Comparison of ENCODE assay signal across 14 mouse cellular contexts in genomic region chr5:147915038-147915566, GRCm38 (mm10). TPM values are rescaled to one million over a fixed set of nuclear protein-coding genes. Genes with fewer than 3 reads are reported as not detected.
DNase-seq lines count a peak whose midpoint lies in the region; ATAC-seq and TF ChIP-seq lines count a peak whose summit lies in the region.
"Had no signal": no experiment of that assay in that cellular context is flagged by ENCODE, and none has a peak within 500 bp of the region (broad histone marks: within the 10 kb centered on the region; RNA-seq: fewer than 3 reads in every experiment).

No protein-coding gene starts in this region.

- TF ChIP-seq POLR2A in CH12.LX (IDR thresholded peaks at IDR 0.05; ENCODE audit: low read depth, low read length): no peak

- TF ChIP-seq RAD21 in CH12.LX (IDR thresholded peaks at IDR 0.05; ENCODE audit: low read depth, low read length): peak; percentile 31

- H3K79me2 ChIP-seq in CH12.LX (replicated peaks; ENCODE audit: control insufficient read depth, extremely low read depth, insufficient read depth, poor library complexity, severe bottlenecking): no peaks in the 10 kb centered on the region

- 43% methylated on average over 6 of the region's 6 CpGs for WGBS in heart, embryonic 15.5 days
- 46% methylated on average over 6 of the region's 6 CpGs for WGBS in lung, embryonic 16.5 days

- no peaks in the 10 kb centered on the region for H3K36me3 ChIP-seq in heart, embryonic 15.5 days
- no peaks in the 10 kb centered on the region for H3K36me3 ChIP-seq in CH12.LX (replicated peaks in 1 of 2; ENCODE audit: control insufficient read depth in 1 of 2, insufficient read depth in 1 of 2, low read length in 1 of 2)
- H3K36me3 ChIP-seq in lung, embryonic 16.5 days (ENCODE audit: control insufficient read depth, insufficient read depth, low read length): no peaks in the 10 kb centered on the region
- H3K36me3 ChIP-seq: limb, embryonic 12.5 days; midbrain, embryonic 15.5 days had no signal

- no peak overlapping the region for H3K4me2 ChIP-seq in heart, embryonic 15.5 days
- no peak overlapping the region for H3K4me2 ChIP-seq in CH12.LX (ENCODE audit: insufficient read depth, low read depth, poor library complexity, severe bottlenecking)
- no peak overlapping the region for H3K4me2 ChIP-seq in lung, embryonic 16.5 days (ENCODE audit: low read depth, low read length)
- H3K4me2 ChIP-seq: limb, embryonic 12.5 days; midbrain, embryonic 15.5 days had no signal

- no peak overlapping the region for H3K4me3 ChIP-seq in heart, embryonic 15.5 days
- no peak overlapping the region for H3K4me3 ChIP-seq in CH12.LX (replicated peaks in 1 of 3; ENCODE audit: low read depth in 2 of 3, low read length in 2 of 3, poor library complexity in 1 of 3)
- H3K4me3 ChIP-seq in lung, embryonic 16.5 days (ENCODE audit: low read length): no peak overlapping the region
- H3K4me3 ChIP-seq: limb, embryonic 12.5 days; midbrain, embryonic 15.5 days had no signal

- in situ Hi-C loops in CH12.LX (cut with MboI; ENCODE audit: low pct_ligation_motif_present, low pct_unique_long_range_greater_than_20kb, low sequenced_read_pairs): no loop called here

- peak in 1 of 2 experiments; percentile 30; a peak in 2 of 4 replicates for TF ChIP-seq CTCF in CH12.LX (conservative IDR thresholded peaks at IDR 0.05 in 1 of 2, IDR thresholded peaks at IDR 0.05 in 1 of 2; ENCODE audit: low read depth in 2 of 2, low read length in 2 of 2)

- dilution Hi-C loops in CH12.LX (cut with MboI; ENCODE audit: extremely low pct_ligation_motif_present, extremely low pct_unique_long_range_greater_than_20kb, low sequenced_read_pairs): no loop called here

- no peaks in the 10 kb centered on the region for H3K9me3 ChIP-seq in heart, embryonic 15.5 days (replicated peaks)
- H3K9me3 ChIP-seq in CH12.LX (replicated peaks; ENCODE audit: low read length): peaks cover 3% of the 10 kb centered on the region
- no peaks in the 10 kb centered on the region; the same call in 1 of the 2 replicates for H3K9me3 ChIP-seq in lung, embryonic 16.5 days (ENCODE audit: control insufficient read depth, low read length)
- H3K9me3 ChIP-seq: limb, embryonic 12.5 days; midbrain, embryonic 15.5 days had no signal

- no peak for DNase-seq in heart, postnatal 14 days
- peak; percentile 25 to 34 for DNase-seq in kidney, postnatal 4 days
- no peak for DNase-seq in kidney, adult 11 months
- peak; percentile 12 for DNase-seq in CH12.LX (ENCODE audit: extremely low read depth)
- no peak for DNase-seq in embryo, embryonic 10 days (ENCODE audit: low spot score)
- DNase-seq in right cerebral cortex, adult 18-20 months: no peak
- DNase-seq: adrenal gland, postnatal 14 days; cerebellum, adult 11-12 months; layer of hippocampus, adult 9-11 months; thymus, adult 18-20 months had no signal

- ATAC-seq in heart, embryonic 15.5 days (replicated peaks; ENCODE audit: insufficient number of reproducible peaks, insufficient read depth, low FRiP score, low read depth): no peak
- no peak for ATAC-seq in lung, embryonic 16.5 days (ENCODE audit: low read depth)
- ATAC-seq: midbrain, embryonic 15.5 days had no signal

- intact Hi-C loops in heart, postnatal 14 days (cut with DNase I): no loop called here

- TF ChIP-seq EP300 in CH12.LX (IDR thresholded peaks at IDR 0.05; ENCODE audit: low read length): no peak

- peaks cover 8% of the 10 kb centered on the region for H3K4me1 ChIP-seq in heart, embryonic 15.5 days (replicated peaks)
- H3K4me1 ChIP-seq in CH12.LX (ENCODE audit: control insufficient read depth in 1 of 2, insufficient read depth in 2 of 2): peaks cover 0 to 19% of the 10 kb centered on the region in 2 experiments; a peak in 2 of 4 replicates
- peaks cover 17% of the 10 kb centered on the region for H3K4me1 ChIP-seq in lung, embryonic 16.5 days (replicated peaks; ENCODE audit: control insufficient read depth, insufficient read depth, low read length)
- H3K4me1 ChIP-seq: midbrain, embryonic 15.5 days had no signal

- H3K27ac ChIP-seq in heart, embryonic 15.5 days: peak overlapping the region; percentile 52
- H3K27ac ChIP-seq in CH12.LX (ENCODE audit: insufficient read depth, low read depth): no peak overlapping the region
- H3K27ac ChIP-seq in lung, embryonic 16.5 days (ENCODE audit: low read length): peak overlapping the region; percentile 63
- H3K27ac ChIP-seq: limb, embryonic 12.5 days; midbrain, embryonic 15.5 days had no signal

- H3K27me3 ChIP-seq in heart, embryonic 15.5 days: no peaks in the 10 kb centered on the region
- no peaks in the 10 kb centered on the region for H3K27me3 ChIP-seq in CH12.LX (replicated peaks)
- H3K27me3 ChIP-seq in lung, embryonic 16.5 days (ENCODE audit: control insufficient read depth, insufficient read depth, low read depth, low read length): no peaks in the 10 kb centered on the region
- H3K27me3 ChIP-seq: limb, embryonic 12.5 days; midbrain, embryonic 15.5 days had no signal

- no peak overlapping the region for H3K9ac ChIP-seq in heart, embryonic 15.5 days
- no peak overlapping the region for H3K9ac ChIP-seq in CH12.LX (ENCODE audit: insufficient read depth, low read depth)
- no peak overlapping the region for H3K9ac ChIP-seq in lung, embryonic 16.5 days (ENCODE audit: low read length)
- H3K9ac ChIP-seq: limb, embryonic 12.5 days; midbrain, embryonic 15.5 days had no signal

TF ChIP-seq in CH12.LX, 34 proteins besides CTCF, POLR2A, EP300 and RAD21:
- TF ChIP-seq SMC3 (IDR thresholded peaks at IDR 0.05; ENCODE audit: low read depth, low read length) (peak; percentile 21), RCOR1 (conservative IDR thresholded peaks at IDR 0.05; ENCODE audit: low read depth, low read length) (no peak), ZNF384 (IDR thresholded peaks at IDR 0.05; ENCODE audit: low read depth, low read length) (no peak)

RNA-seq across cellular contexts. Expression of gene Slc46a3, which starts 20.5 kb away (rescaled TPM):
- polyA plus RNA-seq in heart, embryonic 15.5 days (2015; fragmentation: Nextera tagmentation; extraction: Ambion mirVana): 3.3 and 5.3 TPM in 2 replicates
- 1 to 10 TPM; 6.1 to 8.1 TPM for total RNA-seq in heart, postnatal 14 days (2021)
- total RNA-seq in CH12.LX (2012; rRNA removed) (5.1 and 6.6 TPM in 2 replicates), CH12.LX (2014; rRNA removed) (3.5 and 4.8 TPM in 2 replicates)
- 4.4 and 6.5 TPM in 2 replicates for polyA plus RNA-seq in CH12.LX (2012; ENCODE audit: insufficient read length, low read depth)
- polyA plus RNA-seq in lung, embryonic 16.5 days (2015; fragmentation: Nextera tagmentation; extraction: Ambion mirVana): 5.0 and 6.2 TPM in 2 replicates

RNA-seq across cellular contexts. Expression of gene Mtus2, which starts 42.0 kb away (rescaled TPM):
- polyA plus RNA-seq in heart, embryonic 15.5 days (2015; fragmentation: Nextera tagmentation; extraction: Ambion mirVana): 102 and 121 TPM in 2 replicates
- total RNA-seq in heart, postnatal 14 days (2021): 10 to 100 TPM; 76.9 to 89.0 TPM
- total RNA-seq in CH12.LX (2012; rRNA removed) (0.13 TPM in 2 replicates), CH12.LX (2014; rRNA removed) (0.03 TPM in 1 of 2 replicates, not detected in the other)
- polyA plus RNA-seq in CH12.LX (2012; ENCODE audit: insufficient read length, low read depth): 0.29 TPM in 1 of 2 replicates, not detected in the other
- polyA plus RNA-seq in lung, embryonic 16.5 days (2015; fragmentation: Nextera tagmentation; extraction: Ambion mirVana): 9.3 and 9.6 TPM in 2 replicates

RNA-seq across cellular contexts. Expression of gene Pomp, which starts 54.8 kb away (rescaled TPM):
- polyA plus RNA-seq in heart, embryonic 15.5 days (2015; fragmentation: Nextera tagmentation; extraction: Ambion mirVana): 278 and 328 TPM in 2 replicates
- total RNA-seq in heart, postnatal 14 days (2021): 100 to 1,000 TPM; 114 to 129 TPM
- total RNA-seq in CH12.LX (2012; rRNA removed) (164 and 227 TPM in 2 replicates), CH12.LX (2014; rRNA removed) (615 and 618 TPM in 2 replicates)
- 238 and 303 TPM in 2 replicates for polyA plus RNA-seq in CH12.LX (2012; ENCODE audit: insufficient read length, low read depth)
- 464 and 486 TPM in 2 replicates for polyA plus RNA-seq in lung, embryonic 16.5 days (2015; fragmentation: Nextera tagmentation; extraction: Ambion mirVana)

Comparison
In these comparisons a context has a peak if more than half of its experiments do, and no peak if none do; other contexts are left out.
1. DNase-seq: peak in kidney, postnatal 4 days (2 of 2) and CH12.LX (single experiment); none in heart, postnatal 14 days (0 of 2), kidney, adult 11 months (single experiment), embryo, embryonic 10 days (single experiment) and right cerebral cortex, adult 18-20 months (single experiment).